Mouse (Mus musculus): ENCODE results near the gene Taf5.
A peak's percentile ranks its signal among the peaks of the same experiment; 100 is the strongest.

The Taf5 gene

GRCm38 (mm10) chr19:47067096-47067882 lies at the start of gene Taf5:
Gene Taf5, plus strand, starts transcription at chr19:47067746.
- peak; percentile 98 to 99 for DNase-seq

GRCm38 (mm10) chr19:47017831-47018230 lies 49.7 kb upstream of the Taf5 start:
- DNase-seq: no peak

DNA sequence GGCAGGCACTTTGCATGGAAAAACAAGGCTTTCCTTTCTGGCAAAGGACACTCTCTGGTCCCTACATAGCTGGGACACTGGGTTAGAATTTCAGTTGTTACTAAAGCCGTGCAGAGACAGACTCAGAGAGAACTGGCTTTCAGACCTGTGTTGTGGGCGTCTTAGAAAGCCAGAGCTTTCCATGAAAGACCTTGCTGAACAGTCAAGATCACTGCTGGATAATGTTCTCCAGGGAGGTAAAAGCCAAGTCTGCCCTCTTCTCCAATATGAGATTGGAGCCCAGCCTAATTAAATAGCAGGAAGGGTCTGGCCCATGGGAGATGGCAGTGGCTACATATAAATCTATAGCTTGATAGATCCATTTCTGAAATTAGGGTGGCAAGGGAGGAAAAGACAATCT lies 49.2 kb upstream of the Taf5 start:
- no peak for DNase-seq

DNA sequence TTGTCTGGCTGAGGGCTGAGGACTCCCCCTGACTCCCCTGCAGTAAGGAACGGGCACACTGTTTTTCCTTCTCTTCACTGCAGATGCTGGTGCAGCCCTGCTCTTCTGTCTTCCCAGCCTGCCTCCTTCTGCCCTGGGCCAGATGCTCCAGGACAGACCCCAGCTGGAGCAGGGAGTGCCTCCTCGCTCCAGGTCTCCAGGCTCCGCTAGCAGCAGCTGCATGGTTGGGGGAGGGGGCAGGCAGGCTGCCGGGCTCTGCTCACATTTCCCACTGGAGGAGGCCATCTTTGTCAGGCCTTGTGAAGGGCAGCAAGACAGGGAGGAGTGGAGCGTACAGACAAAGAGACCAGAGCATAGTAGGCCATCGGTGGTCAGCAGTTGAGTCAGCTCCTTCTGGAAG lies 48.2 kb upstream of the Taf5 start:
- DNase-seq: peak; percentile 39 to 52

GRCm38 (mm10) chr19:47022709-47023108 lies 44.8 kb upstream of the Taf5 start:
- DNase-seq: no peak

GRCm38 (mm10) chr19:47023546-47023945 lies 44.0 kb upstream of the Taf5 start:
- no peak for DNase-seq

DNA sequence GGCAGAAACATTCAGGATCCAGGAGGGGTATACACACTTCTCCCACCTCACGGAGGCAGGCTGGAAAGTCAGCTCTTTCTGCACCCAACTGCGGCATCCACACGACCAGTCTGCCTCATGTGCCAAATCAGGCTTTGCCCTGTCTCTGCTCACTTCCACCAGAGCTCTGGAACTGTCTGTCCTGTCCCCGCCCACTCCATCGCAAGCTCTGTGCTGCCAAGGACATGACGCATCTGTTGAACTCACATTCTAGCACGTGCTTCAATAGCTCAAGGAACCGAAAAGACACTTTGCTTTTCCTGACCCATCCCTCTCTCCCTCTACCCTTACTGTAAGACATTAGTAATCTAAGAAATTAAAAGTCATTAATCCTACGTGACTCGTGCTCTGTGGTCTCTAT lies 42.6 kb upstream of the Taf5 start:
- no peak for DNase-seq

- DNase-seq: no peak
These were observed 41.0 kb upstream of the Taf5 start for GRCm38 (mm10) chr19:47026513-47026912.

DNA sequence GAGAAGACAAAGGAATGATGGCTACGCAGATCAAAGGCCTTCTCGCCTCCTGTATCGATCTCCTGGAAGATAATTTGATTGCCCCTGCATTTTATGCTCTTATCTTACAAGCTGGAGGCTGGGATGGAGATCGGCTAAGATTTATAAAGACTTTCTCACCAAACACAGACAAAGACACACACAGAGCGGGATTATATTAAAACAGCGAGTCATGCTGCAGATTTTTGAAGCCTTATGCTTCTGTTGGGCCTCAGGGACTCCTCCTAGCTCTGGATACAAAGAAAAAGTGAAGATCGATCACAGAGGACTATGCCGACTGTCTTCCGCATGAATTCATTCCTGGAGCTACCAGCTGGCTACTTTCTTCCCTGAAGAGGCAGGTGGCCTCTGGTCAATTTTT lies 37.8 kb upstream of the Taf5 start:
- no peak for DNase-seq

DNA sequence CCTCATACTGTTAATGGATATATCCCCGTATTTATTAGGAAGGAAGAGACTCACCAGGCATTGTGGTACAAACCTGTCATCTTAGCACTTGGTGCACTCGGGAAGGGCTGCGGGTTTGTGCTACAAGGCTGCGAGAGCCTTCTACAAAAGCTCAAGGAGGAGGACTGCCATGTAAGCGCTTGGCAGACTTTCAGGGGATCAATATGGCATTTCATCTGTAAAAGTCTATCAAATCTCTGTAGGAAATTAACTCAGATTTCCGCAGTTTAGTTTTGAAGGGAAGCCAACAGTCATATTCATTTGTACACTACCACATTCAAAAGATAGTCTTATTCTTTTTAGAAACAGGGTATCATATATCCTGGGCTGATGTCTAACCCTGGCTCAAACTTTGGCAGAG lies 35.8 kb upstream of the Taf5 start:
- DNase-seq: no peak

DNA sequence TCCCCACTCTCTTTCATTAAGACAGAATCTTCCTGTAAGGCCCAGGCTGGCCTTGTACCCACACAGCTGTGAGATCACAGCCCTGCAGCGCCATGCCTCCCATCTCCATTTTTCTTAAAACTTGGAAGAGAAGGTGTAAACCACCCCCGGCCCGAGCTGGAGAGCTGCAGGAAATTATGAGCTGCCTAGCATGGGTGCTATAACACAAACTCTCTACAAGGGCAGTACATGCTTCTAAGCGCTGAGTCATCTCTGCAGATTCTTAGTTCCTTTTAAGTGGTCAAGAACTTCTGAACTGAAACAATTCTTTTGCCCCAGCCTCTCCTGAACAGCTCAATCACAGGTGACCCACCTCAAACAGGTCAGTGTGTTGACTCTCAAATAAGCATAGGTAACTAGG lies 32.6 kb upstream of the Taf5 start:
- no peak for DNase-seq

DNA sequence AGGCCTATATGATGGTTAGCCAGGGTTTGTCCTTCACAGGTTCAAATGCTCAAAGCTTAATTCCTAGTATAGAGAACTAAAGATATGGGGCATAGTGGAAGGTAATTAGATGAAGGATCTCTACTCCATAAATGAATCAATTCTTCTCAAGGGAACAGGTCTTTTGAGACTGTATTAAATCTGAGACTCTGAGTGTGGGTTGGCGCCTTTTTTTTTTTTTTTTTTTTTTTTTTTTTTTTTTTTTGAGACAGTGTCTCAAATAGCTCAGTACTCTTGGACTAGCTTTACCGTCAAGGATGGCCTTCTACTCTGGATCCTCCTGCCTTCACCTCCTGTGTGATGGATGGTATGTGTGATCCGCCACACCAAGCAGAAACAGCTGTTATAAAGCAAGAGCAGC lies 30.9 kb upstream of the Taf5 start:
- no peak for DNase-seq

DNA sequence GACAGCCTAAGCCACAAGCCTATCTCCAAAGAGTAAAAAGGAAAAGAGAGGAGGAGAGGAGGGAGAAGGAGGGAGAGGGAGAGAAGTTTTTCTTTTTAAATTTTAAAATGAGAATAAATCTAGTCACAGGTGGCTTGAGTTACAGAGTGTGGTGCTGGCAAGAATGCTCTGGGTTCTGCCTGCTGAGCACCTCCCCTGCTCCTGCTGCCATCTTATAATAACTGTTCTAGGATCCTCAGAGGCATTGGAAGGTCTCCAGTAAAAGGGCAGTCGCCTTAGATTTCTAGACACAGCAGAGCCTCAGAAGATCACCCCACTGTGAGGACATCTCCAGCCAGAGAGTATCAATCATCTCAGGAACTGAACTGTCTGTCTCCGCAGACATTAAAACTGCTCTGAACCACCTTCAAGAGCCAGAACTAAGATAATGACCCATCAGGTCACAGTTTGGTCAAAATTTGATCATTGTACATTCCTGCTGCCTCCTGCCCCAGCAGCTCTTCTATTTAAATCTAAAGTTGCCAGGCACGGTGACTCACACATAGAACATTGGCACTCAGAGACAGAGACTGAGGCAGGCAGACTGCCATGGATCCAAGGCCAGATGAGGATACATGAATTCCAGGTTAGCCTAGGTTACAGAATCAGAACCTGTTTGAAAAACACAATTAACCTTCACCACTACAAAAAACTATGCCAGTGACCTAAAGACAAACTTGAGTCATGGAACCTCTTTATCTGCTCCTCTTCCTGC lies 26.6 kb upstream of the Taf5 start:
- DNase-seq: no peak

DNA sequence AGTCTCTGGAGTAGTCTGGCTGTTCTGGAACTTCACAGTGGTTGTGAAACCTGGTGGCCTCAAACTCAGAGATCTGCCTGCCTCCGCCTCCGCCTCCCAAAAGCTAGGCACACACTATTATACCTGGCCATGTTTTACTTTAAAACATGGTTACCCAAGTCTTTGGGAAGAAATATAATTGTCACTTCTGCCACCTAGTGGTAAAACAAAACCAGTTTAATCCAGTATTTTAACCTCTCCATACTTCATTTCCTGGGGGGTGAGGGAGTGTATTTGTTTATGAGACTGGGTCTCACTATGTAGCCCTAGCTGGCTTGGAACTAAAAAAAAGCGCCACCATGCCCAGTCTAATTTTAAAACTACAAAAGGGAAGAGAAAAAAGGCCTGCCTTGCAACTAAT lies 23.9 kb upstream of the Taf5 start:
- no peak for DNase-seq

DNA sequence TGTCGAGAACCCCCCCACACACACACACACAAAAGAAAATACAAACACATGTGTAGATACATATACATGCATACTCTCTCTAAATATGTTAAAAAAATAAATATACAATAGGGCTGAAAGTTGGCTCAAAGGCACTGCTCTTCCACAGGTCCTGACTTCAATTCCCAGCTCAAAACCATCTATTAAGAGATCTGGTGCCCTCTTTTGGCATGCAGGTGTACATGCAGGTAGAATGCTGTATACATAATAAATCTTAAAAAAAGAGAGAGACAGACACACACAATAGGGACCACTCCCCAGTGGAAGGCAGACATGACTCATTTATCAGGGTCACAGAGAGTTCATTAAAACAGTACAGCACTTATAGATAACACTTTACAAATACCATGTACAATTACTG lies 21.2 kb upstream of the Taf5 start:
- no peak for DNase-seq

- DNase-seq: no peak
These were observed 20.2 kb upstream of the Taf5 start for GRCm38 (mm10) chr19:47047236-47047833.

- no peak for DNase-seq
These were observed 18.5 kb upstream of the Taf5 start for GRCm38 (mm10) chr19:47049061-47049460.

- no peak for DNase-seq
These were observed 17.7 kb upstream of the Taf5 start for GRCm38 (mm10) chr19:47049840-47050239.

DNA sequence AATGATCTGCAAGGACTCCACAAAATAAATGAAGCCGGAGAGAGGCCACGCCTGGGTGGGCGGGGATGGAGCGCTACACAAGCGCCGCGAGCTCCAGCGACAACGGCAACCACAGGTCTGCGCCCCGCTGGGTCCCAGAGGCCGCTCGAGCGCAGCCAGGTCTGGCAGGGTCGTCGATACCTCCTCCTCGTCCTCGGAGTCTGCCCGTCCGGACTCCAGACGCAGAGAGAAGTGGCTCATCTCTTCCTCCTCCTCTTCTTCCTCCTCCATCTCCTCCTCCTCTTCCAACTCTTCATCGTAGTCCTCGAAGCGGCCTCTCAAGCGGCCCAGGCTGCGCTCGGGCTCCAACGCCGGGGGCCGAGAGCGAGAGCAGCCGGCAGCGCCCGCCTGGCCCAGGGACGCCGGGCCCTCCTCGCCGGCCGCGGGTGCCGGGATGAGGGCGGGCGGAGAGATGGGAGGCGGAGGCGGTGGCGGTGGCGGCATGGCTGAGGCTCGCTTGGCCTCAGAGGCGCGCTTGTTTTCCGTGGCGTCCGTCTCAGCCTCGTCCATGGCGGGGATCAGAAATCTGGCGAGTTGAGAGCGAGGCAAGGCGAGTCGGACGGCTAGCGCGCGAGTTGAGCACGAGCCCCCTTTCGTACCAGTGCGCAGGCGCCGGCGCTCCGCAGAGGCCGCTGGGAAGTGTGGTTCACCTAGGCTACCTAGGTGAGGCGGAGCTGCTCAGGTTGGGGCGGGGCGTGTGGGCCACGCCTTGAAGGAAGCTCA lies 17.1 kb upstream of the Taf5 start, which contains the start of gene Pcgf6:
Gene Pcgf6, minus strand, starts transcription at position 636 of the 762 bp plus-strand sequence.
- DNase-seq: peak; percentile 90 to 92

DNA sequence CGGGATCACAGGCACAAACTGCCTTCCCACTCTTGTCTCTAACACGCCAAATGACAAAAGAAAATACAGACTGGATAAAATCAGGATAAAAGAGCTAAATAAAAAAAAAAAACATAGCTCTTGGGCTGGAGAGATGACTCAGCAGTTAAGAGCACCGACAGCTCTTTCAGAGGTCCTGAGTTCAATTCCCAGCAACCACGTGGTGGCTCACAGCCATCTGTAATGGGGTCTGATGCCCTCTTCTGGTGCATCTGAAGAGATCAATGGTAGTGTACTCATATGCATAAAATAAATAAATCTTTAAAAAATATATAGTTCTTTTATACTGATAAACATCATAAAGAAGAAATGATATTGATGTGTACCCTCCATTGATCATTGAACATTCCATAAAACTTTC lies 14.6 kb upstream of the Taf5 start:
- DNase-seq: no peak

DNA sequence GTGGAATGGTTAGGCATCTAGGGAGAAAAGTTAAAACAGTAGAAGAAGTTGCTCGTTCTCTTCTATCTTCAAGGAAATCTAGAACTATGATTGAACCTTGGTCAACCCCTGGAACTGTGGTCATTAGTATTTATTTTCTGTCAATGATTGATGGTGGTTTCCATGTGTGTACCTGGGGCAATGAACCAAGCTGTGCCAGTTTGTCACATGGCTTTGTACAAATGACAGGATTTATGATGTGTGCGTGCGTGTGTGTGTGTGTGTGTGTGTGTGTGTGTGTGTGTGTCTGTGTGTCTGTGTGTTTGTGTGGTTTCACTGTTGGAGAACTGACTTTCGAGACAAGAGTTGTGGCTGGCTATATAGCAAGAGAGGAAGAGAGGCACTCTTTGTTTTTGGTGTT lies 14.1 kb upstream of the Taf5 start:
- DNase-seq: no peak

- no peak for DNase-seq
These were observed 9.9 kb upstream of the Taf5 start for GRCm38 (mm10) chr19:47057684-47058083.

- no peak for DNase-seq
These were observed 1.7 kb upstream of the Taf5 start for GRCm38 (mm10) chr19:47065860-47066259.
